Mouse (Mus musculus): ENCODE measurements around the gene Mon2.
"Not testable (repeated sequence)": the region's sequence is repeated elsewhere in the genome, so short reads cannot be mapped to it uniquely, and the experiment has no call there.

Mon2 gene

GRCm38 (mm10) chr10:123057082-123057481 lies 19.2 kb downstream of the Mon2 start:
- no peak for DNase-seq (ENCODE audit: low spot score in 2 of 2)

GRCm38 (mm10) chr10:123056463-123056862 lies 19.8 kb downstream of the Mon2 start:
- no peak for DNase-seq (ENCODE audit: low spot score in 2 of 2)

GRCm38 (mm10) chr10:123055205-123056000 lies 20.9 kb downstream of the Mon2 start:
- DNase-seq (ENCODE audit: low spot score in 2 of 2) = no peak

GRCm38 (mm10) chr10:123053557-123053956 lies 22.7 kb downstream of the Mon2 start:
- DNase-seq (ENCODE audit: low spot score in 2 of 2) = no peak

GRCm38 (mm10) chr10:123052021-123052420 lies 24.3 kb downstream of the Mon2 start:
- no peak for DNase-seq (ENCODE audit: low spot score in 2 of 2)

GRCm38 (mm10) chr10:123048730-123049129 lies 27.6 kb downstream of the Mon2 start:
- DNase-seq (ENCODE audit: low spot score in 2 of 2) = no peak

- DNase-seq (ENCODE audit: low spot score in 2 of 2) = no peak
Observed at GRCm38 (mm10) chr10:123039936-123040335, 36.4 kb downstream of the Mon2 start.

GRCm38 (mm10) chr10:123032078-123032646 lies 44.1 kb downstream of the Mon2 start:
- DNase-seq (ENCODE audit: low spot score in 2 of 2) = no peak

GRCm38 (mm10) chr10:123031449-123031848 lies 44.9 kb downstream of the Mon2 start:
- no peak for DNase-seq (ENCODE audit: low spot score in 2 of 2)

GRCm38 (mm10) chr10:123030589-123030988 lies 45.7 kb downstream of the Mon2 start:
- no peak for DNase-seq (ENCODE audit: low spot score in 2 of 2)

GRCm38 (mm10) chr10:123028949-123029348 lies 47.4 kb downstream of the Mon2 start:
- no peak for DNase-seq (ENCODE audit: low spot score in 2 of 2)

- DNase-seq (ENCODE audit: low spot score in 2 of 2) = not testable (repeated sequence)
Observed at GRCm38 (mm10) chr10:123026736-123027135, 49.6 kb downstream of the Mon2 start.

GRCm38 (mm10) chr10:123013435-123013834 lies 62.9 kb downstream of the Mon2 start:
- no peak for DNase-seq (ENCODE audit: low spot score in 2 of 2)

- no peak for DNase-seq (ENCODE audit: low spot score in 2 of 2)
Observed at GRCm38 (mm10) chr10:123011421-123011820, 64.9 kb downstream of the Mon2 start.

- DNase-seq (ENCODE audit: low spot score in 2 of 2) = no peak
Observed at GRCm38 (mm10) chr10:123005237-123006185, 70.8 kb downstream of the Mon2 start.

GRCm38 (mm10) chr10:123004475-123005236 lies 71.6 kb downstream of the Mon2 start:
- DNase-seq (ENCODE audit: low spot score in 2 of 2) = no peak

GRCm38 (mm10) chr10:123001985-123002384 lies 74.3 kb downstream of the Mon2 start:
- no peak for DNase-seq (ENCODE audit: low spot score in 2 of 2)

GRCm38 (mm10) chr10:123001363-123001762 lies 74.9 kb downstream of the Mon2 start:
- no peak for DNase-seq (ENCODE audit: low spot score in 2 of 2)

GRCm38 (mm10) chr10:122999356-122999755 lies 76.9 kb downstream of the Mon2 start:
- DNase-seq (ENCODE audit: low spot score in 2 of 2) = no peak

- no peak for DNase-seq (ENCODE audit: low spot score in 2 of 2)
Observed at GRCm38 (mm10) chr10:122997852-122998251, 78.5 kb downstream of the Mon2 start.

- no peak for DNase-seq (ENCODE audit: low spot score in 2 of 2)
Observed at GRCm38 (mm10) chr10:122994402-122995107, 81.8 kb downstream of the Mon2 start.
